Mouse (Mus musculus) G1E (cell line): Measurements from ENCODE around the gene Hsd17b12.

Experiments
- CTCF ChIP-seq: IDR thresholded peaks from 2 replicates; pipeline ENCODE4 v1.5.1; 2012; ENCODE audit warnings: low read depth, low read length, inconsistent platforms, mixed read lengths
- GATA1 ChIP-seq: IDR thresholded peaks from 2 replicates; pipeline ENCODE4 v1.6.1; 2012; ENCODE audit warnings: borderline replicate concordance, low read length, inconsistent platforms, mixed read lengths
- POLR2AphosphoS5 ChIP-seq: IDR thresholded peaks from 2 replicates; pipeline ENCODE4 v1.6.1; 2012; ENCODE audit warnings: low read depth, low read length, inconsistent platforms; ENCODE audit not compliant: insufficient replicate concordance

DNA sequence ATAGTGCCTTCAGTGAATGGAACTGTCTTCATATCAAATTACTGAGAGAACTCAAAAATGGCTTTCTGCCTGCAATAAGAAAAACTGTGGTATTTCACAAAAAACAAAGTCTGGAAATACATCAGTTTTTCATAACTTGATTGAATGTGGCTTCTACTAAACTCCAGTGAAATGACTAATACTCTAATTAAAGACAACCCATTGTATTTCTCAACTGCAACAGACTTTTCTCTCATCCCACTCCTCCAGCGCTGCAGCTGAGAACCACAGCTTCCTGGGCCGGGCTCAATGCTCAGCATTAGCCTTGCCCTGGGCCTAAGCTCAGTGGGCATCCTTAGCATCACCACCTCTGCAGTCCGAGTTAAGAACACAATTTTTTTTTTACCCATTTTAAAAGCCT, 20.9 kb downstream of the Hsd17b12 start:
- TF ChIP-seq GATA1, result no peak
- TF ChIP-seq POLR2AphosphoS5, result no peak
- no peak for TF ChIP-seq CTCF
